Mouse (Mus musculus) layer of hippocampus, adult 2 months (tissue): Measurements from ENCODE around the gene Pink1. TPM values are rescaled to one million over a fixed set of nuclear protein-coding genes. Genes with fewer than 3 reads are reported as not detected.

ENCODE experiments used
- DNase-seq, 2 experiments: peaks; one replicate each; pipeline ENCODE4 v3.0.0; 2022; ENCODE audit warnings: low spot score in 2 of 2
- H3K27ac ChIP-seq: fragments of 200-600 bp; 2 replicates; pipeline ENCODE4 v1.8.1; 2022
- H3K4me3 ChIP-seq: fragments of 200-600 bp; 2 replicates; pipeline ENCODE4 v1.8.1; 2022; ENCODE audit warnings: mild to moderate bottlenecking
- CTCF ChIP-seq: fragments of 200-600 bp; conservative IDR thresholded peaks from 2 replicates; pipeline ENCODE4 v1.8.1; 2022; ENCODE audit warnings: antibody characterized with exemption, mild to moderate bottlenecking, moderate library complexity
- total RNA-seq, 2 experiments: library from RNA; stranded (reverse); gene quantifications; 2 replicates each; pipeline ENCODE4 v1.2.3; 2021

The Pink1 gene
- total RNA-seq, 2 experiments from 2014 or later = 245 to 254 TPM

- TF ChIP-seq CTCF = no peak
- Histone ChIP-seq H3K4me3 (no peak overlapping the region), H3K27ac (no peak overlapping the region)
- DNase-seq = no peak
These were observed 29.4 kb upstream of the Pink1 start for GRCm38 (mm10) chr4:138355496-138355895.

- no peak overlapping the region for H3K27ac ChIP-seq
- H3K4me3 ChIP-seq = no peak overlapping the region
- DNase-seq = no peak
- no peak for TF ChIP-seq CTCF
These were observed 27.5 kb upstream of the Pink1 start for GRCm38 (mm10) chr4:138353438-138354171.

- TF ChIP-seq CTCF = no peak
- no peak overlapping the region for H3K4me3 ChIP-seq
- no peak overlapping the region for H3K27ac ChIP-seq
- no peak for DNase-seq
These were observed 26.6 kb upstream of the Pink1 start for GRCm38 (mm10) chr4:138352692-138353091.

- Histone ChIP-seq H3K27ac (no peak overlapping the region), H3K4me3 (no peak overlapping the region)
- TF ChIP-seq CTCF = no peak
- no peak for DNase-seq
These were observed 25.7 kb upstream of the Pink1 start for GRCm38 (mm10) chr4:138351821-138352220.

GRCm38 (mm10) chr4:138348716-138349115 lies 22.6 kb upstream of the Pink1 start:
- Histone ChIP-seq H3K27ac (no peak overlapping the region), H3K4me3 (no peak overlapping the region)
- DNase-seq = no peak
- TF ChIP-seq CTCF = no peak

GRCm38 (mm10) chr4:138347280-138347679 lies 21.2 kb upstream of the Pink1 start:
- no peak for DNase-seq
- TF ChIP-seq CTCF = no peak
- Histone ChIP-seq H3K27ac (no peak overlapping the region), H3K4me3 (no peak overlapping the region)

- TF ChIP-seq CTCF = 0 out of 2 replicates have a peak, but pooled peaks have one; percentile 12
- no peak overlapping the region for H3K4me3 ChIP-seq
- no peak overlapping the region for H3K27ac ChIP-seq
- DNase-seq = no peak
These were observed 18.9 kb upstream of the Pink1 start for GRCm38 (mm10) chr4:138344891-138345545.

GRCm38 (mm10) chr4:138343341-138343837 lies 17.3 kb upstream of the Pink1 start:
- no peak for DNase-seq
- H3K27ac ChIP-seq = no peak overlapping the region
- TF ChIP-seq CTCF = no peak
- H3K4me3 ChIP-seq = no peak overlapping the region

- DNase-seq = no peak
- Histone ChIP-seq H3K27ac (no peak overlapping the region), H3K4me3 (no peak overlapping the region)
- no peak for TF ChIP-seq CTCF
These were observed 16.7 kb upstream of the Pink1 start for GRCm38 (mm10) chr4:138342778-138343177.

GRCm38 (mm10) chr4:138342048-138342447 lies 15.9 kb upstream of the Pink1 start:
- Histone ChIP-seq H3K4me3 (no peak overlapping the region), H3K27ac (no peak overlapping the region)
- TF ChIP-seq CTCF = no peak
- no peak for DNase-seq

GRCm38 (mm10) chr4:138341393-138341792 lies 15.3 kb upstream of the Pink1 start:
- no peak overlapping the region for H3K4me3 ChIP-seq
- no peak overlapping the region for H3K27ac ChIP-seq
- DNase-seq = no peak
- TF ChIP-seq CTCF = no peak

- peak in 1 of 2 experiments; percentile 73 for DNase-seq
- Histone ChIP-seq H3K4me3 (no peak overlapping the region), H3K27ac (no peak overlapping the region)
- TF ChIP-seq CTCF = peak; percentile 88
These were observed 13.9 kb upstream of the Pink1 start for GRCm38 (mm10) chr4:138339963-138340362.

- no peak for DNase-seq
These were observed 11.2 kb upstream of the Pink1 start for GRCm38 (mm10) chr4:138337341-138337740.

GRCm38 (mm10) chr4:138336876-138337275 lies 10.8 kb upstream of the Pink1 start:
- Histone ChIP-seq H3K27ac (no peak overlapping the region), H3K4me3 (no peak overlapping the region)
- no peak for TF ChIP-seq CTCF
- no peak for DNase-seq

More at GRCm38 (mm10) chr4:138337341-138337740, 11.2 kb upstream of the Pink1 start:
- no peak overlapping the region for H3K4me3 ChIP-seq
- H3K27ac ChIP-seq = no peak overlapping the region
- no peak for TF ChIP-seq CTCF
